Mouse (Mus musculus): ENCODE data around the gene Psma7.

The Psma7 gene

GRCm38 (mm10) chr2:180042256-180042857 lies at the start of gene Psma7, which contains the start of gene Ss18l1:
Gene Psma7, minus strand, starts transcription at chr2:180042433.
Gene Ss18l1, plus strand, starts transcription at chr2:180042509.
- in situ Hi-C loops (cut with MseI, MboI) = loop anchor here in 1 of 2 experiments (5.0 kb wide), 1 partner anchor 125 kb away; no protein-coding TSS in a partner anchor

GRCm38 (mm10) chr2:180090285-180090684 lies 48.1 kb upstream of the Psma7 start:
- in situ Hi-C loops (cut with MseI, MboI) = no loop called here

- in situ Hi-C loops (cut with MseI, MboI) = no loop called here
Observed at GRCm38 (mm10) chr2:180087472-180087871, 45.2 kb upstream of the Psma7 start.

DNA sequence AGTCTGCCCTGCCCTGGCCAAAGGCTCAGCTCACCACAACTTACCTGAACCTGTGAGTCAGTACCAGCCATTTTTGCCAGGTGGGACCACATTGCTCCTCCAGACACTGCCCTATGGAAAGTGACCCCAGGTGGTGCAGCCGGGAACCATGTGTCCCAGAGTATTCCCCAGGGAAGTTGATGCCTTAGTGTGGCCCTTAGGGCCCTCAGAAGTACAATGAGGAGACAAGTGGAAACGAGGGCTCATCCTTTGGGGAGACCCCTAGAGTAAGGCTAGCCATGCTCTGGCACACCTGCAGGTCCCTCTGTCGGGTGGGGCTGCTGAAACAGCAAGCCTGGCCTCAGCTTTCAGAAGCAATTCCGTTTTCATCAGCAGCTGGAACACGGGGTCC lies 44.4 kb upstream of the Psma7 start:
- in situ Hi-C loops (cut with MseI, MboI) = no loop called here

- in situ Hi-C loops (cut with MseI, MboI) = no loop called here
Observed at GRCm38 (mm10) chr2:180085926-180086636, 43.8 kb upstream of the Psma7 start.

DNA sequence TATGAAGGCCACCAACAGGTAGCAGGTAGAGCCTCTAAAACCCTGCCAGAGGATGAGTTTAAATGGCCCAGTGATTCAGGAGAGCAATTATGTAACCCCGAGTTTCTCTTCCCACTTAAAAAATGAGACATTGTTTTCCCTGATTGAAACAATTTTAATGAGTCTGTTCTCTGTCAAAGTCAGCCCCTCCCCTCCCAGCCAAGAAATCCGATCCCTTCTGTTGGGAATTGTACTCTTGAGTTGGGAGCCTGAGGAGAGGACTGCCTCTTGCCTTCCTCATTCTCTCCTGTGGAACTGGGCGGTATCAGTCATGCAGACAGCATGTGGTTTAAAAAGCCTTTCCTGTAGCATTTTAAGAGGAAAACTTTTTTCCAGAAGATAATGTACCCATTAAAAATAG lies 42.3 kb upstream of the Psma7 start:
- in situ Hi-C loops (cut with MseI, MboI) = no loop called here

DNA sequence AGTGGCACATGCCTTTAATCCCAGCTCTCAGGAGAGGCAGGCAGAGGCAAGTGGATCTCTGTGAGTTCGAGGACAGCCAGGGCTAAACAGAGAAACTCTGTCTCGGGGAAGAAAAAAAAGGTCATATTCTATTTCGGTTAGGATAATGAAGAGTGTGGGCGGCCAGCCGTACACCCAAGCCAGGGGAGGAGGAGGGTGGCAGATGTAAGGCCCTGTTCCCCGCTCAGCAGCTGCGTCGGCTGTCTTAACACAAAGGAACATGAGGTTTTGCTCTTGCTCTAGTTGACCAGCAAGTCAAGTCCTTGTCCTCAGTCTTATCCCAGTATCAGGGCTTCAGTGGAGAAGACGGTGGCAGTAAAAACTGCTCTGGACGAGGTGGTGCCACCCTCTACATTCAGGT lies 40.8 kb upstream of the Psma7 start:
- in situ Hi-C loops (cut with MseI, MboI) = no loop called here

DNA sequence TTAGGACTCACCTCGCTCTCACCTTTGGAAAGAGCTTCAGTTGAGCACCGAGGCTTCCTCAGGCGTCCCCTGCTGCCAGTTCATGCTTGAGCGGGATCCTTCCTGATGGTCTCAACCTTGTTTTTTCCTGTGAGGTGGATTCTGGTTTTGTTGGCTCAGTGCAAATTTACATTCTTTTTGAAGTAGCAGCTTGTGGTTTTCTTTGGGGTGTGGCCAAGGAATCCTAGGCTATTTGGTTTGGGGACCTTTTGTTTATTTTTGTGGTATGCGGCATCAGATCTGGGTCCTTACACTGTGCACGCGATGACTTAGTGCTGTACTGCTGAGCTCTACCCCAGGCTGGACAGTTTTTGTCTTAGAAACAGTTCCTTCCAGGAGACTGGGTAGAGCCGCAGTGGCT lies 38.4 kb upstream of the Psma7 start:
- in situ Hi-C loops (cut with MseI, MboI) = no loop called here

DNA sequence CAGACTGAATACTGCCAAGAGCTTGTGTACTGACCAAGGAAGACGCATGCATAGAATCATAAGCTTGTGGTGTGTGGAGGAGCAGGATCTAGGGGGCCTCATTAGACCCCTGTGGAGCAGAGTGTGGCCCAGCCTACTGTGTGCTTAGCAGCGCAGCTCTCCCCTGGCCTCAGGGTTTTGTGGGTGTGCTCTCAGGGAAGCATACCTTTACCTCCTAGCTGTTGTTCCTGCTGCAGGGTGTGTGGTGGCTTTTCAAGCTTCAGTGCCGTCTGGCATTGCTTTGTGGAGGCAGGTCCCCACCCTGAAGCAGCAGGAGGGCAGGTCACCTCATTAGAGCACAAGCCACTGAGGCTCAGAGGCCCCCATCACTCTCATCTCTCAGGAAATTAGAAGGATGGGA lies 35.4 kb upstream of the Psma7 start:
- in situ Hi-C loops (cut with MseI, MboI) = no loop called here

GRCm38 (mm10) chr2:180072886-180073285 lies 30.7 kb upstream of the Psma7 start:
- in situ Hi-C loops (cut with MseI, MboI) = no loop called here

DNA sequence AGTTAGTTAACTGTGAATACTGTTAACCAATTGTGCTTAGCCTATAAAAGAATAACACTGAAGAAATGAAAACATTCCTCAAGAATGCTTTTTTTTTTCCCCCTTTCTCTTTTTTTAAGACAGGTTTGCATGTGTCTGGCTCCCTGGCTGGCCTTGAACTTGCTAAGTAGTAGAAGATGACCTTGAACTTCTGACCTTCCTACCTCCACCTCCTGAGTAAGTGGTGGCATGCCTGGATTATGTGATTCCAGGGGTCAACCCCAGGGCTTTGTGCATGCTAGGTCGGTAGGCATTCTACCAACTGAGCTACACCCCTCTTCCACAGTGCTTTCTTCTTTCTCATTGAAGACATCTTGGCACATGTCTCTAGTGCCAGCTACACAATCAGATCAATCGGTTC lies 29.4 kb upstream of the Psma7 start:
- in situ Hi-C loops (cut with MseI, MboI) = no loop called here

DNA sequence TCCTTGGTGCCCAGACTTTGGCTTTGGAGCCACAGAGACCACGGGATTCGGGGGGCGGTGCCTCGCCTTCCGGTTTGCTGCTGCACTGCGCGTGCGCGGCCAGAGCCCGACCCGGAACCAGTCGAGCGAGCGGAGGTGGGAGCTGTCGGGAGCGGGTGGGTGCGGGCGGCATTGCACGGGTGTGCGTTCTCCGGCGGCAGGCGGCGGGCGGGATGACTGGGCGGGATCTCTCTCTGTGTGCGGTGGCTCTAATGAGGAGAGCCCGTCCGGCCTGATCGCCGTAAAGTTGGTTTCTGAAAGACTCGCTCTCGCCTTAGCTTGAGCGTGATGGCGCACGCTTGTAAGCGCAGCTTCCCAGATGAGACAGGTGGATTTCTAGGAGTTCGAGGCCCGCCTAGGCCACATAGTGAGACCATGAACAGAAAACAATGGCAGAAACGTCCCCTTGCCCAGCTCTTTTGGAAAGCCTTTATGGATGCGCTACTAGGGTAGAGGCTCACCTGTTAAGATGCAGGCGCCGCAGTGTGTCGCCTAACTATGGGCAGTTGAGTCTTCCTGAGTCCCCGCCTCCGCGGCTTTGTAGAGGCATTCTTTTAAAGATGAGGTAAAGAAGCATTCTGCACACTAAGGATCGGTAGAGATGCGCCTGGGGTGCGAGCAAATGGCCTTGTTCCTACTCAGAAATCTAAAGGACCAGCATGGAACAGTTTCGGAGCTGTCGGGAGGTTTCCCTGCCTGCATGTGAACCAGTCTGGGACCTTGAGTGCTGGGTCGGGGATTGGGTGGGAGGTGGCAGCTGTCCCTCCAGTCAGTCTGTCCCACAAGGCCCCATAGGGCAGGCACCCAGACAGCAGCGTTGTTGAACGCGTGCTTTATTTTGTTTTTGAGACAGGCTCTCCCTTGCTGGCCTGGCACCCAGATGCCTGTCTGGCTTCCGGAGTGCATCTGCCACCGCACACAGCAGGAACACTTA lies 28.5 kb upstream of the Psma7 start, which contains the start of gene Mtg2:
Mtg2 (plus strand) TSS at position 108 of the 973 bp plus-strand sequence.
- in situ Hi-C loops (cut with MseI, MboI) = no loop called here

DNA sequence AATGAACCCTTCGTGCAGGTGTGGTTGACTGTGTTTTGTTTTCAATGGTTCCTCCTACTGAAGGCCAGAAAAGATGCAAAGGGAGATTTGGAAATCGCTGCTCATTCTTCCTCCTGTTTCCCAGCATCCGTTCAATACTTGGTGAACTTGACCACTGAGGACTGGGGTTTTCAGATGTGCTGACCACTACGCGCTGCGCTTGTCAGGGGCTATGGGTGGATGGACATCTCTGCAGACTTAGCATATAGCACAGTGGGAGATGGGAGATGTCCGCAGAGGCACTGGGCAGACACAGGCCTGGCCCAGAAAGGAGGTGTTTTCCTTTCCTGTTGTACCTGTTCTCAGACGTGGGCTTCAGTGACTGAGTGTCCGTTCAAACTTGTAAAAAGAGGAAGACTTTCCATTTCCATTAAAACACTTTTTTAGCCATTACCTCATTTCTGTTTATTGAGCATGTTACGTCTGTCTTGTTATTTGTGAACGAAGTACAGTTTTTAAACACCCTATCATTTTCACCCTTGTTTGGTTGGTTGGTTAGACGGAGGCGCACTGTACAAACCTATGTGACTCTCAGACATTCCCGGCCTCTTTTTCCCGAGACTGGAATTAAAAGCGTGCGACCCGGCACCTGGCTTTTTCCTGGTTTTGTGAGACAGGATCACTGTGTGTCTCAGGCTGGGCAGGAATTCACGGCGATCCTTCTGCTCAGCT lies 27.7 kb upstream of the Psma7 start:
- in situ Hi-C loops (cut with MseI, MboI) = no loop called here

- in situ Hi-C loops (cut with MseI, MboI) = no loop called here
Observed at GRCm38 (mm10) chr2:180063338-180064131, 21.3 kb upstream of the Psma7 start.

DNA sequence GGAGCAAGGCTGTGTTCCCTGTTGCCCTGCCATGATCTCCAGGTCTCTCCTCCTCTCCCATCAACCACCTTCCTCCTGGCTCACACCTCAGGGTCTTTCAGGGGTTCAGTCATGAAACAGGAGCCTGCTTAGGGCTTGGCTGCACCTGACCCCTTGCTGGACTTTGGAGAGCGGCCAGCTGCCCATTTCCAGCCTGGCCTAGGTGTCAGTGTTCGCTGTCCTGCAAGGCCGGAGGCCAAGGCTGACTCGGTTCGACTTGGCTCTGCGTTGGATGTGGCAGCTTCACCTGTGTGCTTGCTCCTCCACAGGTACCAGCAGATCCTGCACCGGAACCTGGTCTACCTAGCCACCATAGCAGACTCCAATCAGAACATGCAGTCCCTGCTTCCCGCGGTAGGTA lies 10.8 kb upstream of the Psma7 start:
- in situ Hi-C loops (cut with MseI, MboI) = loop anchor here in 1 of 2 experiments (5.0 kb wide), 1 partner anchor 131 kb away; no protein-coding TSS in a partner anchor

GRCm38 (mm10) chr2:180051986-180052733 lies 9.9 kb upstream of the Psma7 start:
- in situ Hi-C loops (cut with MseI, MboI) = loop anchor here in 1 of 2 experiments (5.0 kb wide), 1 partner anchor 130 kb away; no protein-coding TSS in a partner anchor

DNA sequence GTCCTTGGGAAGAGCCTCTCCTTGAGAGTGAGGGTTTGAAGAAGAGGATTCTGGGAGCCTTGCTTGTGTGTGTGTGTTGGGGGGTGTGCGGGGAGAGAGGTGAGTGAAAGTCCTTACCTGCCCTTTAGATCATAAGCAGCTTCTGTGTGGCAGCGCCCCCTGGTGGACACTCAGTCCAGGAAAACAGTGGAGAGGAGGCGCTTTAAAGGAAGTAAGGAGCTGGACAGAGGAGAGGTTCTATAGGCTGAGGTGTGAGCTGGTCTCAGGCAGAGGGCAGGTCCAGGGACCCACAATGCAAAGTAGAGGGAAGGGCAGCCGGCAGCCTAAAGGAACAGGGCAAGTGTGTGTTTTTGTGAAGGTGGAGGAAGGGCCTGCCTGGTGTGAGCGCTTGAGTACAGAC lies 8.8 kb upstream of the Psma7 start:
- in situ Hi-C loops (cut with MseI, MboI) = loop anchor here in 1 of 2 experiments (5.0 kb wide), 1 partner anchor 129 kb away; no protein-coding TSS in a partner anchor

DNA sequence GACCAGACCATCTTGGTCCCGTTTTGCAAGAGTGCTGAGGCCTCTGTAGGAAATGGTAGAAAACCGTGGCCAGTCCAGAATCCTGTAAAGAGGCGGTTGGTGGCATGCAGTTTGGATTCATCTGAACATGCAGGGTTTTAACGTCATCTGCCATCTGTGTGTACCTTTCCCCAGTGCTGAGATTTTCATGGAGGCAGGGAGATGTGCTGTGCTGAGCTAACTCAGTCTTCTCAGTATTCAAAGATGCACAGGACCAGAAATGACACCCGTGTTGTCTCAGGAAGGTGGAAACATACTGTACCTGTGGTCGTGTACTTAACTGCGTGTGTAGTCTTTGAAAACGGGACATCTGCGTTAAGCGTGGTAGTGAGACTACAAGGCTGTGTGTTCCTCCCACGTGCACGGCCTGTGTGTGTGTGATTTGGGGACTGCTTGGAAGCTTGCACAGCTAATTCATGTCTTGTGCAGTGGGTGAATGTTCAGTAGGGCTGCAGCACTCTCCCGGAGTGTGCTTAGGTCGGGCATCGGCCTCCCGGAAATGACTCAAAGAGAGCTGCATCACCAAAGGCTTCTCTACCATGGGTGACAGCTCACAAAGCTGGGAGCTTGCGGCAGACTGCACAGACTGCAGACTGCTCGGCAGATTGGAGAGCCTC lies 5.9 kb upstream of the Psma7 start:
- in situ Hi-C loops (cut with MseI, MboI) = no loop called here

- in situ Hi-C loops (cut with MseI, MboI) = no loop called here
Observed at GRCm38 (mm10) chr2:180047580-180047979, 5.3 kb upstream of the Psma7 start.
